20 mouse cellular contexts compared by ENCODE assay signal in genomic region chr11:32632671-32633070, GRCm38 (mm10). TPM values are rescaled to one million over a fixed set of nuclear protein-coding genes. Genes with fewer than 3 reads are reported as not detected.
DNase-seq lines count a peak whose midpoint lies in the region; TF ChIP-seq lines count a peak whose summit lies in the region.
"Had no signal": no experiment of that assay in that cellular context is flagged by ENCODE, and none has a peak within 500 bp of the region (broad histone marks: within the 10 kb centered on the region; RNA-seq: fewer than 3 reads in every experiment).

No protein-coding gene starts in this region.

- no peak for TF ChIP-seq CTCF in kidney, adult 2 months (conservative IDR thresholded peaks at IDR 0.05; ENCODE audit: insufficient read depth, insufficient read length, low read depth, low read length)
- TF ChIP-seq CTCF in liver, adult 2 months (IDR thresholded peaks at IDR 0.05; ENCODE audit: low read depth, low read length), result no peak

- no peaks in the 10 kb centered on the region for H3K79me2 ChIP-seq in liver, adult 2 months (ENCODE audit: control insufficient read depth, insufficient read depth, low read length)

- H3K36me3 ChIP-seq in kidney, adult 2 months (ENCODE audit: control insufficient read depth, insufficient read depth, low read length), result no peaks in the 10 kb centered on the region
- no peaks in the 10 kb centered on the region for H3K36me3 ChIP-seq in liver, adult 2 months (ENCODE audit: control insufficient read depth, insufficient read depth, low read length)
- H3K36me3 ChIP-seq: G1E had no signal

- WGBS in kidney, adult 2 months, result 94% methylated on average over 5 of the region's 5 CpGs
- WGBS in liver, adult 2 months, result 40% methylated on average over 5 of the region's 5 CpGs

- peak; percentile 24 for DNase-seq in kidney, adult 2 months
- DNase-seq in kidney, adult 8-10 months, result no peak
- DNase-seq in liver, adult 2 months (ENCODE audit: extremely low read depth, low read depth, low spot score), result peak; percentile 77
- DNase-seq in liver (no peak), NIH3T3 (ENCODE audit: low read depth) (peak; percentile 56)
- no peak for DNase-seq in ovary, postnatal 36 days (ENCODE audit: low spot score)
- DNase-seq: adrenal gland, adult 2 months; adrenal gland, adult 8-10 months; adrenal gland, postnatal 10 days; adrenal gland, postnatal 14 days; adrenal gland, postnatal 25 days; adrenal gland, postnatal 36 days; B cell, adult 2 months; cerebellum, adult 11 months; cerebellum, adult 11-12 months; cerebellum, adult 18-20 months; cerebellum, adult 2 months had no signal

- no peak overlapping the region for H3K4me3 ChIP-seq in kidney, adult 2 months (ENCODE audit: insufficient read depth, low read depth, low read length)
- no peak overlapping the region for H3K4me3 ChIP-seq in liver, adult 2 months (ENCODE audit: insufficient read depth, low read depth, low read length)

- H3K9ac ChIP-seq in liver, adult 2 months (ENCODE audit: low read depth, low read length), result no peak overlapping the region

- H3K27me3 ChIP-seq in kidney, adult 2 months (replicated peaks; ENCODE audit: control insufficient read depth, insufficient read depth, low read length), result no peaks in the 10 kb centered on the region
- H3K27me3 ChIP-seq in liver, adult 2 months (ENCODE audit: control insufficient read depth, insufficient read depth, low read length), result no peaks in the 10 kb centered on the region
- H3K27me3 ChIP-seq: CH12.LX, Patski had no signal

- H3K27ac ChIP-seq in kidney, adult 2 months (ENCODE audit: insufficient read depth, low read depth, low read length), result no peak overlapping the region
- no peak overlapping the region for H3K27ac ChIP-seq in liver, adult 2 months (replicated peaks; ENCODE audit: insufficient read depth, low read depth, low read length)

- H3K4me1 ChIP-seq in kidney, adult 2 months (ENCODE audit: control insufficient read depth, insufficient read depth, low read length), result no peaks in the 10 kb centered on the region
- peaks cover 5% of the 10 kb centered on the region for H3K4me1 ChIP-seq in liver, adult 2 months (ENCODE audit: control insufficient read depth, insufficient read depth, low read length)

- TF ChIP-seq POLR2A in kidney, adult 2 months (IDR thresholded peaks at IDR 0.05; ENCODE audit: low read depth, low read length), result no peak
- TF ChIP-seq POLR2A in liver, adult 2 months (IDR thresholded peaks at IDR 0.05; ENCODE audit: extremely low read depth, insufficient read depth, low read length), result no peak

RNA-seq across cellular contexts. Expression of gene Fbxw11, which starts 9.9 kb away (rescaled TPM):
- 62.2 and 63.7 TPM in 2 replicates for polyA plus RNA-seq in kidney, adult 2 months (2012; rRNA removed)
- total RNA-seq in liver, adult 2 months (2014; rRNA removed), result 20.8 and 27.4 TPM in 2 replicates
- polyA plus RNA-seq in liver, adult 2 months (2012; rRNA removed), result 20.3 and 22.5 TPM in 2 replicates

Comparison
In these comparisons a context has a peak if more than half of its experiments do, and no peak if none do; other contexts are left out.
1. DNase-seq: peak in kidney, adult 2 months (single experiment), liver, adult 2 months (single experiment) and NIH3T3 (single experiment); none in kidney, adult 8-10 months (0 of 2), liver (single experiment) and ovary, postnatal 36 days (single experiment).